Mouse (Mus musculus) adipose tissue, adult 10 weeks (tissue): ENCODE measurements around the gene Rpl15. TPM values are rescaled to one million over a fixed set of nuclear protein-coding genes. Genes with fewer than 3 reads are reported as not detected.

ENCODE experiments used
- polyA plus RNA-seq: library from polyadenylated mRNA; stranded (reverse); fragments of 350-450 nt; fragmentation: Illumina TruSeq; extraction: RNeasy Lipid Tissue Mini Kit (QIAGEN cat#74804); gene quantifications from one replicate; pipeline ENCODE4 v1.2.3, GENCODE M21; 2014; ENCODE audit warnings: low read depth, low replicate concordance

The Rpl15 gene
- polyA plus RNA-seq: 781 TPM

GRCm38 (mm10) chr14:18270529-18271441 lies at the start of gene Rpl15, which contains the start of gene Nkiras1:
TSS of gene Rpl15 (minus strand) at chr14:18271391.
TSS of gene Nkiras1 (plus strand) at chr14:18271136.

GRCm38 (mm10) chr14:18238750-18239731 lies 32.1 kb downstream of the Rpl15 start, which contains the start of gene Nr1d2:
TSS of gene Nr1d2 (minus strand) at chr14:18239127.

Other genes with a start within 250 kb of the Rpl15 start
- gene Nr1d2, start 32.3 kb downstream of the Rpl15 start, polyA plus RNA-seq: 30.5 TPM
- 28.0 TPM for gene Nkiras1, start 255 bp downstream of the Rpl15 start, polyA plus RNA-seq
- gene Ube2e1, start 60.5 kb upstream of the Rpl15 start, polyA plus RNA-seq: 62.3 TPM